Mouse (Mus musculus) frontal cortex, postnatal 25 days (tissue): Measurements from ENCODE around the gene Zxdb.
"Not testable (repeated sequence)": the region's sequence is repeated elsewhere in the genome, so short reads cannot be mapped to it uniquely, and the experiment has no call there.

Experiments used
- DNase-seq, 2 experiments: peaks; one replicate each; pipeline ENCODE4 v3.0.0; 2022; ENCODE audit warnings: low spot score in 2 of 2

The Zxdb gene

DNA sequence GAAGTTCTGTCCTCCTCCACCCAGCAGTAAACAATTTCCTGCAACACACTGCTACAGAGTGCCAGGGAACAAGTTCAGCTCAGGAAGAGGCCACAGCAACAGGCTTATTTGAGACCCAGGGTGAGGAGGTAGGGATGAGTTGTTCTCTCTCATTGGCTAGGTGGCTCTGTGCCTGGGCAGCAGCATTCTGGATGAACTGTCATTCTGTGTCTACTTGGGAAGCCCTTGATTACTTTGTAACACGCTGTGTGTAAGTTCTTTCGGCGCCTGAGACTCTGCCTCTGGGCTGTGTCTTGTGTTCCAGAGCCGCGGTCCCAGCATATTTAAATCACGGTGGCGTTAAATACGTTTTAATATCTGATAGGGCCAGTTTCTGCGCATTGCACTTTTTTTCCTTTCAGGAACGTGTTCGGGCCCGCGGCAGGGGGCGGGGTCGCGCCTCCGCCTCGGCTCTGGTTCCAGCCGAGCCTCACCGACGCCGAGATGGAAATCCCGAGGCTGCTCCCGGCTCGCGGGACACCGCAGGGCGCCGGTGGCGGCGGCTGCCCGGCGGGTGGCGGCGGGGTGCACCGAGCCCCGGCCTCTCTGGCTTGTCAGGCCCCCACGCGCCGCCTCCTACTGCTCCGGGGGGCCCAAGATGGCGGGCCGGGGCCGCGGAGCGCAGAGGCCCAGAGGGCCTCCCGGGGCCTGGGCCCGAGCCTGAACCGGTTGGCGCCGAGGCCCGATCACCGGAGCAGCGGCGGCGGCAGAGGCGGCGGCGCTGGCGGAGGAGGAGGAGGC is at the start of gene Zxdb:
Gene Zxdb (plus strand): TSS at position 378 of the 780 bp plus-strand sequence.
- DNase-seq = not testable (repeated sequence)

DNA sequence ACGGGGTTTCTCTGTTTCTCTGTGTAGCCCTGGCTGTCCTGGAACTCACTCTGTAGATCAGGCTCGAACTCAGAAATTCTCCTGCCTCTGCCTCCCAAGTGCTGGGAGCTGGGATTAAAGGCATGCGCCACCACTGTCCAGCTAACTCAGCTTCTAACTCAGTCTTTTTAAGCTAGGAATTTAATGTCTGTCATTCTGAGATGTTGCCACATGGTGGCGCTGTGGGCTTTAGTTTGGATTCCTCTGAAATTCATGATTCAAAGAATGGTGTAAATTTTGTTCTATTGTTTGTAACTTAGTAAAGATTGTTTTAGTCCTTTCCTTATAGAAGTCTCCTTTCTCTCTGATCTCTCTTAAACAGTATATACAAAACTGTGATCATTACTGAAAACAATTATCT is 49.4 kb upstream of the Zxdb start:
- DNase-seq = peak in 1 of 2 experiments; percentile 40

DNA sequence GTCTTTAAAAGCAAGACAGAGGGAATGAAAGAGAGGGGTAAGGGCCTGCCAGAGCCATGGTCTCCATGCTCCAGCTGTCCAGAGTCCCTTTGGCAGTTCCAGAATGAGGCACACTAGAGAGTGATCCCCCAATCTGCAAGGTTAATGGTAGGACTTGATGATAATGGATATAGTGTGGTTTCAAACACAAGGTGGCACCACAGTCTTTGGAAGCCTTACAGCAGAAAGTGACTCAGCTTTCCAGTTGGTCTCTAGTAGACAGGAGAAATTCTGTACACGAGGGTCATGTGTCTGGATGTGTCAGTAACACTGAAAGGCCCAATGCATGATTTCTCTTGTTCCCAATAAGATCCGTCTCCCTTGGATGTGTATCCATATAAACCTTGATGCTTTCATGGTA is 42.8 kb upstream of the Zxdb start:
- DNase-seq = not testable (repeated sequence)

DNA sequence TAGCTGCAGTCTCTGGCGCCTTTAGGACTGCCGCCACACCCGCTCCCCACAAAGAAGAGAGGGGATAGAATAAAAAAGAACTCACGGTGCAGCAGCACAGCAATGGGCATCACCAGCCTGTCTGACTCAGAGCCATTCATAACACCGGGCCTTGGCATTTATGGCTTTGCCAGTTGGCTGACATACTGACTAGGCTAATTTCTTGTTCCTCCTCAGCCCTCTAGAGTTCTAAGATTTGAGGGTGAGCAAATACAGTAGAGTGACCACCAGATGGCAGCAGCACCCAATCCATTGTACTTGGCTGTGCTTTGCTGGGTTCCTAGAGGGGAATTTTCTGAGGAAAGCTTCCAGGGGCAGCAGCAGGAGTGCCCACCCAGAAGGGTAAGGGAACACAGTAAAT is 34.8 kb upstream of the Zxdb start:
- DNase-seq = not testable (repeated sequence)

DNA sequence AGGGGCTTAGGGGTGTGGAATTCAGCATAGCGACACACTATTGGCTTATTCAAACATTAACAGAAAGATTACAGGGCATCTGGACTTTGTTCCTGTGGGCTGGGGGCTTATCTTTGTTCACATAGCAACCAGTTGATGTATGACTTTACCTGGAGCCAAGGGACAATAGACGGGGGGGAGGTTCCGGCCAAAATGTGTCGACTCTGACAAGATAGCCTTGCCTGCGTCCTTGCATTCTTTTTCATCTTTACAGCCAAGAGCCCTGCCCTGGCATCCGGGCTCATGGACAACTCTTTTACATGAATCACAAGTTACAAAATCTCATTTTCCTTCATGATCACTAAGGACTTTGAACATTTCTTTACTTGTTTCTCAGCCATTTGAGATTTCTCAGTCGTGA is 17.7 kb upstream of the Zxdb start:
- not testable (repeated sequence) for DNase-seq

DNA sequence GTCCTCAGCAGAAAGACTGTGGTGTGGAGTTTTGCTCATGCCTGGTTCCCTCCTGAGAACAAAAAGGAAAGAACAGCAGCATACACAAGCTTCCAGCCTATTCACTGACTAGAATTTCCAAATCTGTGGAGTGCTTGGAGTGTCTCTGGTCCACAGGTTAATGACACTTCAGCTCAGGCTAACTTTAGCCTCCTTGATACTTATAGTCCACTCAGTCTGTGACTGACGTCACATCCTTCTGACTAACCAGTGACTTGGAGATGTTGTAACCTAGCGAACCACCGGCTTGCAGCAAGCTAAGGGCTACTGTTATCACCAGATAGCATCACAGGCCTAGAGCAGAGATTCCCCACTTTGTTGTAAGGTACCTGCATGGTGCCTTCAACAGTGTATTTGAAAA is 14.6 kb upstream of the Zxdb start:
- DNase-seq = not testable (repeated sequence)

DNA sequence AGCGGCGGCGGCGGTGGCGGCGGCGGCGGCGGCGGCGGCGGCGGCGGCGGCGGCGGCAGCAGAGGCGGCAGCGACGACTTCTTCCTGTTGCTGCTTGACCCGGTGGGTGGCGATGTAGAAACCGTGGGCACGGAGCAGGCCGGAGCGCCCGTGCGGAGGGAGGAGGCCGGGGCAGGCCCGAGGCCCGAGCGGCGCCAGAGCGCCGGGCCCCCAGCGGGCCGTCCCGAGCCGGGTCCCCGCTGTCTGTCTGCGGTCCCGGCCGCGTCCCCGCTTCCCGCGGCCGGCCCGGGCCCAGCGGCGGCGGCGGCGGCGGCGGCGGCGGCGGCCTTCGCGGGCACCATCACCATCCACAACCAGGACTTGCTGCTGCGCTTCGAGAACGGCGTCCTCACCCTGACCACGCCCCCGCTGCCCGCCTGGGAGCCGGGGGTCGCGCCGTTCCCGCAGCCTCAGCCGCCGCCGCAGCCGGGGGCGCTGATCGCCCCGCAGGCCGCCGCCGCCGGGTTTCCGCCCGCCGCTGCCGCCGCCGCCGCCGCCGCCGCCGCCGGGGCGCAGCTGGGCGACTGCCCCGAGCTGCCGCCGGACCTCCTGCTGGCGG is 702 bp downstream of the Zxdb start:
- peak in 1 of 2 experiments; percentile 2 for DNase-seq

DNA sequence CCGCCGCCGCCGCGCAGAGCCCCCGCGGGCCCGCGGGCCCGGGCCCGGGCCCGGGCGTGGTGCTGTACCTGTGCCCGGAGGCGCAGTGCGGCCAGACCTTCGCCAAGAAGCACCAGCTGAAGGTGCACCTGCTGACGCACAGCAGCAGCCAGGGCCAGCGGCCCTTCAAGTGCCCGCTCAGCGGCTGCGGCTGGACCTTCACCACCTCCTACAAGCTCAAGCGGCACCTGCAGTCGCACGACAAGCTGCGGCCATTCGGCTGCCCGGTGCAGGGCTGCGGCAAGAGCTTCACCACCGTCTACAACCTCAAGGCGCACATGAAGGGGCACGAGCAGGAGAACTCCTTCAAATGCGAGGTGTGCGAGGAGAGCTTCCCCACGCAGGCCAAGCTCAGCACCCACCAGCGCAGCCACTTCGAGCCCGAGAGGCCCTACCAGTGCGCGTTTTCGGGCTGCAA is 1.3 kb downstream of the Zxdb start:
- DNase-seq = not testable (repeated sequence)

DNA sequence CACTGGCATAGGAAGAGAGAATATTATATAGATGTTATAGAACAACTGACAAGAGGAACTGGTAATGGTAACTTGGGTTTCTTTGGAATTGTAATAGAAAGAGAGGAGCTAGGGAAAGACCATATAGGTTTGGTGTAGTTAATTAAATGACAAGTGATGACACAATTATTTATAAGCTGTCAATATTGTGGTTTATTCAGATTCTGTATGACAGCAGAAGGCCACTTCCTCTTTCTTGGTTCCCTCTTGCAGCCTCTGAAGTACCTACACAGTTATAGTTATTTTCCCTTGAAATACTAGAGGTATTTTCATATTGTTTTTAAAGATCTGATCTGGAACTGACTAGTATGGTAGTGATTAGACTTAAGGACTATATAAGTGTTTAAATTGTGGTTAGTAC is 7.2 kb downstream of the Zxdb start:
- DNase-seq = no peak

DNA sequence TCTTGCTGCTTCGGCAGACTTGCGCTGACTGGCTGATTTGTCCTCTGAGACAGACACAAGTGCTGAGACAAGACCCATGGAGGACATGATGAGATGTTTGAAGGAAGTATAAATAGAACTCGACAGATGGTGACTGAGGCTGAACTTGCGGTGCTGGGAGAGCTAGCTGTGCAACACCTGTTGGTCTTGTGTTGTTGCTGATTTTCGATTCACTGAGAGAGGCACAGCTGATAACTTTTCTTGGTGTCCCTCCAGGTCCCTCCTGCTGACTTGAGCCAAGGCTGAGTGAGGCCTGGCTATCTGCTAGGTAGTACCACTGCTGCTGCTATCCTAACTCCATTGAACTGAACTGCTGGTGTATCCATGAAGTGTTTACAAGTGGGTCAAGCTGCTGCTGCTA is 29.4 kb downstream of the Zxdb start:
- no peak for DNase-seq

DNA sequence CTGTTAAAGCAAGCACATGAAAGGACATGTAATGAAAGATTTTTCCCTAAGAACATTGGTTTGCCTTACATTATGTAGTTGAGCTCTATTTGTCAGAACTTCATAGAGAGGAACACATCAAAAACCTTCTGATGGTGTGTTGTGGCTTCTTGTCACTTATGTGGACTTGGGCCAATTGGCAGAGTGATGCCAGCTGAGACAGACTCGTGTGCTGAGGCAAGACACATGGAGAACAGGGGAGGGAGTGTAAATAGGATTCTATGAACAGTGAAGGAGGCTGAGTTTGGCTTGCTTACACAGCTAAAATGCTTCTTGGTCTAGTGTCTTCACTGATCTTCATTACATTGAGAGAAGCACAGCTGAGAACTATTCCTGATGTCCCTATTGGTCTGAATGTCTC is 35.6 kb downstream of the Zxdb start:
- DNase-seq = no peak

DNA sequence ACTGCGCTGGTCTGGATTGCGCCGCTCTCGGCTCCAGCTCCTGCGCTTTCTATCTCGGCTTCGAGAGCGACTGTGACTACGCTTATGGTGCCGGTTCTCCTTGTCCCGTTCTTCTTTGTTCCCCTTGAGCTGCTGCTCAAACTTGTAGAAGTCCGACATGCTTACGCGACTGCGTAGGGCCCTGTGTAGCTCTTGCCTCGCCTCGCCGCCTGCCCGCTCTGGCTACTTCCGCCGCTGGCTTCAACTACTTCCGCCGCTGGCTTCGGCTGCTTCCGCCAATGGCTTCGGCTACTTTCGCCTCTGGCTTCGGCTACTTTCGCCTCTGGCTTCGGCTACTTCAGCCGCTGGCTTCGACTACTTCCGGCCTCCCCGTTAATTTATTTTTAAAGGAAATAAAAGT is 49.5 kb downstream of the Zxdb start:
- no peak for DNase-seq
